Mouse (Mus musculus) retina, embryonic 14.5 days (tissue): ENCODE data around the gene Cnot3.
"Not testable (repeated sequence)": the region's sequence is repeated elsewhere in the genome, so short reads cannot be mapped to it uniquely, and the experiment has no call there.

Experiments used
- DNase-seq: peaks from one replicate; pipeline ENCODE4 v3.0.0-alpha.2; 2015; ENCODE audit warnings: low spot score

Gene Cnot3

DNA sequence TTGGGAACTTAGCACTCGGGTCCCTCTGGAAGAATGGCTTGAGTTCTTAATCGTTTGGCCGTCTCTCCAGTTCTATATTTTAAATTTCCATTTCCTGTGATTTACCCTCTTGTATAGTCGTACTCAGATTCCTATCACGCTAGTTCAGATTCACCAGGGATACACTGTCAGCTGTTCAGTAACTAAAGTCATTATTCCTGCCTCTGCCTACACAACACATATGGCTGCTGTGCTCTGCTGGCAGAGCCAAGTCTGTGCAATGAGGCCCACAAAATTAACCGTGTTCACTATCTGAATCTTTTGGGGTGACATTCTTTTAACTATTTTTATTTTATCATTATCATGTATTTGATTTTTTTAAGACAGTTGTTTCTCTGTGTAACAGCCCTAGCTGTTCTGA is 53.4 kb downstream of the Cnot3 start:
- DNase-seq = no peak

DNA sequence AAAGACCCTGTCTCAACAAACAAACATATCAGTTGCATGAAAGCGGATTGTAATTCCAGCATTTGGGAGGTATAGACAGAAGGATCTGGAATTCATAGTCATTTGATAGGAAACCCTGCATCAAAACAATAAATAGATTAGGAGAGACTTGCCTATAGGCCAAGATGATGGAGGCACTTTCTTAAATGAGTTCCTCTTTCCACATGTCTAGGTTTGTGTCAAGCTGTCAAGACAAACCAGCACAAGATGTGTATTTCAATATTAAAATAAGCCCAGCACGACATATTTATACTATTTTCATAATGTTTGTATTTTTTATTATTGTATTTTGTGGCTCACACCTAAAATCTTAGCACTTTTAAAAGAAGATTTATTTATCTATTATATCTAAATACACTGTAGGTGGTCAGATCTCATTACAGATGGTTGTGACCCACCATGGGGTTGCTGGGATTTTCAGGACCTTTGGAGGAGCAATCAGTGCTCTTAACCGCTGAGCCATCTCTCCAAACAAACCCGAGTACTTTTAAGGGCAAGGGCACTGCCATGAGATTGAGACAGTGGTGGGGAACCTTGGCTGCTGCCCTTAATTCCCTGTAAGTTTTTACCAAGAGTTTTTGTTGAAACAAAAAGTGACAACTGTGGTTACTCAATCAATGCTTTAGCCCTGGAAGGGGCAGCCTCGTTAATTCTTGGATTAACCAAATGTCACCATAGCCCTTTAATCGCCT is 58.2 kb downstream of the Cnot3 start:
- DNase-seq = no peak

DNA sequence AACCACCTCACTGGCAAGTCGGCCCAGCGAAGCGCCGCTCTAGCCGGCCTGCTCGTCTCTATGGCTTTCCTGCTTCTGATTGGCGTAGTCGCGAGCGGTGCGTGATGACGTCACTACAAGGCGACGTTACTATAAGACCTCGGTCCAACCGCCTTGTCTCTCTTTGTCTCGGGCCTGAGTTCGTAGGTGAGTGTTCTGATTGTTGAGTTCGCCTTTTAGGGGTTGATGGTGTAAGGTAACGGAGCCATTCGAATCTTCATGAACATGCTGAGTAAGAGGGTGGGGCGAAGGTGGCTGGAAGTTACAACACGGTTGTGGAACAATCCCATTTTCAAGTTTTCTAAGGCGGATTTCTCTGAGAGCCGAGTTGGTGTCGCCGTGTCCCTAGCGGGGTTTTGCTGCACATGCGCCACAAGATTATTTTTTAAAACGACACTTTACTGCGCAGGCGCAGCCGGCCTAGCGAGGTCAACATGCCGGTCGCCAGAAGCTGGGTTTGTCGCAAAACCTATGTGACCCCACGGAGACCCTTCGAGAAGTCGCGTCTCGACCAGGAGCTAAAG is 58.9 kb downstream of the Cnot3 start, which contains the start of gene Rps9:
Rps9 (plus strand) TSS at position 115 of the 563 bp plus-strand sequence.
- peak; percentile 97 for DNase-seq

DNA sequence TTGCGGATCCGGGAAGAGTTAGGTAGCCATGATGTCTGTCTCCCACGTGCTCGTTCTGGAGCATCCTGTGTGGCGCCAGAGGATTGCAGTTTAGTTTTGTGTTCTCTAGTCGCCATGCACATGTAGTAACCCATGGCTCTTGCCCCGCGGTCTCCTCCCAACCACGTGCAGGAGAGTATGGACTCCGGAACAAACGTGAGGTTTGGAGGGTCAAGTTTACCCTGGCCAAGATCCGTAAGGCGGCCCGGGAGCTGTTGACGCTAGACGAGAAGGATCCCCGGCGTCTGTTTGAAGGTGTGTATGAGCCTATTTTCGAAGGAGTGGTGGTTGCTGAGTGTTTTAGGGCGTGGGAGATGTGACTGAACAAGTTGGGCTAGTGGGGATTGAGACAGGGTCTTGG is 59.4 kb downstream of the Cnot3 start:
- DNase-seq = no peak

DNA sequence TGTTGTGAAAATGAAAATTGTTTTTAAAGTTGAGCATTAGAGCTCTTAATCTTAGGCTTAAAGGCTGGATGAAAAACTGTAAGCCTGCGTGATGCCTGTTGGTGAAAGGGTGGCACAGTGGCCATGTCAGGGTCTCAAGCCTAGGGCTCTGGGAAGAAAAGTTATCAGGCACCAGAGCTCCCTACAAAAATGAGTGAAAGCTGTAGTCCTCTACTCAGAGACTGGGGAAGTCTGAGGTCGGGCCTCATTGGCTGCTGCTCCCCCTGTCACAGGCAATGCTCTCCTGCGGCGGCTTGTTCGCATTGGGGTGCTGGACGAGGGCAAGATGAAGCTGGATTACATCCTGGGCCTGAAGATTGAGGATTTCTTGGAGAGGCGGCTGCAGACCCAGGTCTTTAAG is 60.4 kb downstream of the Cnot3 start:
- not testable (repeated sequence) for DNase-seq

DNA sequence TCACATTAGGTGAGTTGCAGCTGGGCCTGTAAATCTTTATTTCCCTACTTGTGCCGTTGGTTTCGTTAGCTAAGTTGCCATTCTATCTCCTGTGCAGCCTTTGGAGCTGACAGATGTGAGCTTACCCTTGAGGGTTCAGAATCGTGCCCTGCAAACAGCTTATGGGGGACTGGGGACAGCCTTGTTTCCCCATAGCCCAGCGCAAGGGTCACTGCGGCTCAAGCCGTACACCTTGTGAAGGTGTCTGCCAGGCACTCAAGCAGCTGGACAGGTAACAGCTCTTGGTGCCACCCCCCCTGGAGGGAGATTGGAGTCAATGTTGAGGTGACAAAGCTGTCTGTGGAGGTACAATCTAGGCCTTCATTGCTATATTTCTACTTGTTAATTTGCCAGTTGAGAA is 60.8 kb downstream of the Cnot3 start:
- no peak for DNase-seq

DNA sequence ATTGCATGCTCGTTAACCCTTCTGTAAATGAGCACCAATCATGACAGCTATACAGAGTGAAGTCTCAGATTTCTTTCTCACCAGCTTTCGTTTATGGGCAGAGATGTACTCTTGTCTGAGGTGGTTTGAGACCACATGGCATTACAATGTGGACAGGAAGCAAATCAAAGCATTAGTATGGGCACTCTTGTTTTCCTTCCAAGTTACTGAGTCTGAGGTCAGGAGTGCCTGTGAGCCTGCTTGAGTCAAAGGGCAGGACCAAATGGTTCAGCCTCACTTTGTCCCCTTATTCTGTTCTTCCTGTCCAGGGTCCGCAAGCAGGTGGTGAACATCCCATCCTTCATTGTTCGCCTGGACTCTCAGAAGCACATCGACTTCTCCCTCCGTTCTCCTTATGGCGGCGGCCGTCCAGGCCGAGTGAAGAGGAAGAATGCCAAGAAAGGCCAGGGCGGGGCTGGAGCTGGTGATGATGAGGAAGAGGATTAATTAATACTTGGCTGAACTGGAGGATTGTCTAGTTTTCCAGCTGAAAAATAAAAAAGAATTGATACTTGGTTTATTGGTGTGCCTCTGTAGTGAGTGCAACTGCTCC is 61.4 kb downstream of the Cnot3 start:
- no peak for DNase-seq

DNA sequence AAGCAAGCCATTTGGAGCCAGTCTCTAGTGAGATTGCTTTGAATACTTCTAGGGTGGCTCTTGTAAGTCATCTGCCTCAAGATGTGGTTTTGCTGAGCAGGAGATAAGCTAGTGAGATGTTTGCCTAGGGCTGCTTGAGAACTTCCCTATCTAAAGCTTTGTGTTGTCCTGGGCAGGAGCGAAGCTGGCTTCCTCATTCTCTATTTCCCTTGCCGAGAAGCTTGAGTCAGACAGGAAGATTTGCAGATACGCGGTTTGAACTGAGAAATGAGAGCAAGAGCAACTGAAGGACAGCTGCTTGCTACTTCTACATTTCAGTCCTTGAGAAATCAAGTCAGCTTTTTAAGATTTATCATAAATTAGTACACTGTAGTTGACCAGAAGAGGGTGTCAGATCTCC is 62.0 kb downstream of the Cnot3 start:
- DNase-seq = no peak

DNA sequence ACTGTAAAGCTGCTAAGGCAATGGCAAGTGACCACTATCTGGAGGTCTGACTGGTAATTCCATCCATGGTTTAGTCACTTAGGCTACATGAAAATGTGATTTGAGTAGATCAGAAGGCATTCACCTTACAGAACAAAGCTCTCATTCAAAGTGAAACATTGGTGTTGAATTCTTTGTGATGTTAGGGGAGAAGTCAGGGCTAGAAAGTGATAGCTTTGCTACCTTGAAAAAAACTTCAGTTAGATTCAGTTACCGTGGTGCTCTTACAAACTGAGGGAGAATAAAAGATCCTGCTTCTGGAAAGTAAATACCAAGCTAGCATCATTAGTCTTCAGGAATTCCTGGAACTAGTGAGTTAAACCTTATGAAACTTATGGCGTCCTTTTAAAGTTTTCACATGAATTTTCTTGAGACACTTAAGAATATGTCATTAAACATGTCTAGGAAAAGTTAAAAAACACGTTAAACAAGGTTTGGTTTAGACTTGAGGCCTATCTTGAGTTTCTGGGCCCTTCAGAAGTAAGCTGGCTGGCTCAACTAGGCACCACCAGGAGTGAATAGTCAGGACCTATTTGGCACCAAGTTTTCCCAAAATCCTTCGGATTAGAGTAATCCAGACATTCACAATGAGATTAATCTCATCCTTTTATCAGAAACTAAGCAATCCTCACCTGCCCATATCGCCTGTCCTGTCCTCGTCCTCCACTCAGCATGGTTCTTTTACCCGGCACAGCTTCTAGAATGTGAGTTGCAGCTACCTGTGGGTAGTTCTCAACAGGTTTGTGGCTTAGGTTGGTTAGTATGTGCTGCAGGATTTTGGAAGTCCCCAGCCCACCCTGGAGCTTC is 62.7 kb downstream of the Cnot3 start:
- DNase-seq = no peak

DNA sequence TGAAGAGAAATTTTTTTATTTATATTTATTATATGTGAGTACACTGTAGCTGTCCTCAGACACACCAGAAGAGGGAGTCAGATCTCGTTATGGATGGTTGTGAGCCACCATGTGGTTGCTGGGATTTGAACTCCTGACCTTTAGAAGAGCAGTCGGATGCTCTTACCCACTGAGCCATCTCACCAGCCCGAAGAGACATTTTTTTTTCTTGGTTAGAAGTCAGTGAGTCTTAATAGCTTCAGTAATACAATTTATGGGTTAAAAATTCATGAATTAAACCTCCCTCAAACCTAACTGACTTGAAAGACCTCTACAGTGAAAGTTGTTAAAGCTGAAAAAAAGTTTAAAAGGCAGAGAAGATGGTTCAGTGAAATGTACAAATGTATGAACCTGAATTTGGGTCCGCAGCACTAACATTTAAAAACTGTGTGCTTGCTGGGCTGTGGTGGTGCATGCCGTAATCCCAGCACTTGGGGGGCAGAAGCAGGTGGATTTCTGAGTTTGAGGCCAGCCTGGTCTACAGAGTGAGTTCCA is 63.4 kb downstream of the Cnot3 start:
- not testable (repeated sequence) for DNase-seq

DNA sequence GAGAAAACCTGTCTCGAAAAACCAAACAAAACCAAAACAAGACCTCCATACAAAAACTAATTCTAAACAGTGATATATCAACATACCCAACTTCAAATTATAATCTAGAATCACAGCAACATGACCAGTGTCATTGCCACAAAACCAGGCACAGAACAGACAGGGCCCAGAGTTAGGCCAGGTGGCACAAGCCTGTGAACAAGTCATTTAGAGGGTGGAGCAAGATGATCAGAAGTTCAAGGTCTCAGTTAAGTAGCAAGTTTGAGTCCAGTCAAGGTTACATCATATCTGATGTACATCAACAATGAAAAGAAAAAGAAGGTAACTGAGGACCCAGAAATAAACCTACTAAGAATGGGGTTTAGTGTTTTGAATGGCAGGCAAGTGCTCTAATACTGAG is 63.9 kb downstream of the Cnot3 start:
- DNase-seq = no peak
